Mouse (Mus musculus) embryonic facial prominence, embryonic 11.5 days (tissue): Measurements from ENCODE around the gene Clic5. TPM values are rescaled to one million over a fixed set of nuclear protein-coding genes. Genes with fewer than 3 reads are reported as not detected.

Experiments used
- ATAC-seq: fragments of 200-750 bp; cut with Nextera tagmentation; replicated peaks from 2 replicates; pipeline ENCODE4 v1.8.0; 2017; ENCODE audit warnings: low read depth; ENCODE audit not compliant: insufficient number of reproducible peaks, low FRiP score, low TSS enrichment
- DNase-seq: peaks from one replicate; pipeline ENCODE4 v3.0.0-alpha.2; 2015; ENCODE audit warnings: low spot score
- H3K27ac ChIP-seq: fragments of 300-500 bp; sonication (generic); replicated peaks from 2 replicates; pipeline ENCODE4 v1.5.1; 2014; ENCODE audit warnings: mild to moderate bottlenecking, low read depth, low read length, control low read depth
- H3K27me3 ChIP-seq: fragments of 300-500 bp; sonication (generic); 2 replicates; pipeline ENCODE4 v1.6.1; 2014; ENCODE audit warnings: mild to moderate bottlenecking, low read length, moderate library complexity, mixed read lengths; ENCODE audit not compliant: control insufficient read depth, insufficient read depth
- H3K36me3 ChIP-seq: fragments of 300-500 bp; sonication (generic); replicated peaks from 2 replicates; pipeline ENCODE4 v1.6.1; 2014; ENCODE audit warnings: low read depth, mild to moderate bottlenecking, low read length, moderate library complexity, mixed read lengths; ENCODE audit not compliant: control insufficient read depth, insufficient read depth
- H3K4me1 ChIP-seq: fragments of 300-500 bp; sonication (generic); 2 replicates; pipeline ENCODE4 v1.6.1; 2014; ENCODE audit warnings: low read length, mixed read lengths; ENCODE audit not compliant: control insufficient read depth, insufficient read depth
- H3K4me2 ChIP-seq: fragments of 300-500 bp; sonication (generic); 2 replicates; pipeline ENCODE4 v1.6.1; 2014; ENCODE audit warnings: low read depth, mild to moderate bottlenecking, control low read depth, low read length, moderate library complexity
- H3K4me3 ChIP-seq: fragments of 300-500 bp; sonication (generic); 2 replicates; pipeline ENCODE4 v1.5.1; 2014; ENCODE audit warnings: low read depth, low read length, control low read depth
- H3K9ac ChIP-seq: fragments of 300-500 bp; sonication (generic); replicated peaks from 2 replicates; pipeline ENCODE4 v1.6.1; 2014; ENCODE audit warnings: mild to moderate bottlenecking, control low read depth, low read length
- H3K9me3 ChIP-seq: fragments of 300-500 bp; sonication (generic); replicated peaks from 2 replicates; pipeline ENCODE4 v1.6.1; 2016; ENCODE audit warnings: mild to moderate bottlenecking, low read length, inconsistent platforms, mixed read lengths; ENCODE audit not compliant: control insufficient read depth
- WGBS: fragments of 180-500 bp; shearing (Covaris S2); extraction: QIAGEN DNeasy Blood & Tissue Kit; methylation state at CpG from one replicate; pipeline ENCODE4 v1.1.7; 2014; 5-methylcytosine and 5-hydroxymethylcytosine counted together
- polyA plus RNA-seq: library from polyadenylated mRNA; unstranded; fragments of >200 nt; fragmentation: Nextera tagmentation; extraction: Ambion mirVana; gene quantifications from 2 replicates; pipeline ENCODE4 v1.2.1, GENCODE M21; 2014

Clic5 gene
- polyA plus RNA-seq, 1 experiment from 2014 or later = 0.32 TPM

DNA sequence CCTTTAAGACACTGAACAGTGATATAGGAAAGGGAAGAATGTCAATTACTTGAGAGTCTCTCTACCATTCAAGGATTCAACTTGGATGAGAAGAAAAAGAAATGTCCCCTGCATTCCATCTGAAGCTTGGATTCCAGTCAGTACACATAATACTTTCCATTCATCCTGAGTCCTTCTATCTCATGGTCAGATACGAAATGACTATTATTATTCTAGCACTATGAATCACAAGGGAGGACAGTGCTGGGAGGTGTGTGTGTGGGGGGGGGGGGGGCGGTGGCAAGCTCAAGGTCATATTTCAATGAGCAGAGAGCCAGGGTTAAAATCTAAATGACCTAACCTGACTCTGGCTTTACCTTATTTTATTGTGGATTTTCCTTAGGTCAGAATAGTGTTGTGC is 31.6 kb downstream of the Clic5 start:
- H3K4me3 ChIP-seq = no peak overlapping the region
- no peaks in the 10 kb centered on the region for H3K4me1 ChIP-seq
- H3K9ac ChIP-seq = no peak overlapping the region
- H3K9me3 ChIP-seq = no peaks in the 10 kb centered on the region
- no peaks in the 10 kb centered on the region for H3K27me3 ChIP-seq
- no peak overlapping the region for H3K27ac ChIP-seq
- H3K36me3 ChIP-seq = no peaks in the 10 kb centered on the region
- no peak overlapping the region for H3K4me2 ChIP-seq
- DNase-seq (no peak), ATAC-seq (no peak)
- whole genome bisulfite sequencing = 71% methylated on average over 2 of the region's 2 CpGs

DNA sequence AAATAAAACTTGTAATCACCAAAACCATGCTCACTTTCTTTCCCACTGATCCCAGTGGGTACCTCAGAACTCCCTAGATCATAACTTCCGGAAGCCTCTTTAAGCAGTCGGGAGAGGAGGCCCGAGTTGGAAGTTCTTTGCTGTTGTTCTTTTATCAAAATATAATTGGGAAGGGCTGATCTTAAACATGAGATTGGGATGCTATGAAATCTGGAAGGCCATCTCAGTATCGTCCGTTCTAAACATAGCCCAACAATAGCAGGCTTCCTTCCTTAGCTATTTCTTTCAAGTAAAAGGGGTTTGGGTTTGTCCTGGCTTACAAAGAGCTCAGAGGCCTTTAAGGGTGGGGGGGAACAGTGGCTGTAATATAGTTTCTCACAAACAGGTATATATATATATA is 40.0 kb downstream of the Clic5 start:
- no peaks in the 10 kb centered on the region for H3K4me1 ChIP-seq
- ATAC-seq (no peak), DNase-seq (no peak)
- 87% methylated on average over 5 of the region's 5 CpGs for WGBS
- no peak overlapping the region for H3K9ac ChIP-seq
- no peak overlapping the region for H3K4me2 ChIP-seq
- H3K4me3 ChIP-seq = no peak overlapping the region
- H3K36me3 ChIP-seq = no peaks in the 10 kb centered on the region
- no peaks in the 10 kb centered on the region for H3K27me3 ChIP-seq
- no peaks in the 10 kb centered on the region for H3K9me3 ChIP-seq
- no peak overlapping the region for H3K27ac ChIP-seq

DNA sequence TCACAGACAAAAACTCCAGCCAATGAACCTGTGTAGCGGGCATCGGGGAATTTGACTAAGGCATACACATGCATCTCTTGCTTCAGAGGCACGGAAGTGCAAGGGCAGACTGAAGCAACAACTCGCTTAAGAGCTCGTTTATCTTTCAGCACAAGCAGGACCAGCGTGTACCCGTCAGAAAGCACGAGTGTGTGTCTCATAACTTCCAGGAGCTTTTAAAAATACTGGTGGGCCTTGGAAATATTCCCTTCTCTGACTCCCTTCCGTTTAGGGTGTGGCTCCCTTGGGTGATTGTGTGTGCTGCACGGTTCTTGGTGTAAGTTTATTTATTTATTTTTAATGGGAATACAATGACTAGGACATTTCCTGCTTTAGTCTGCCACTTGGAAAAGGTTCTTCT is 41.7 kb downstream of the Clic5 start:
- DNase-seq (no peak), ATAC-seq (no peak)
- Histone ChIP-seq H3K9ac (no peak overlapping the region), H3K36me3 (no peaks in the 10 kb centered on the region), H3K4me3 (no peak overlapping the region), H3K9me3 (no peaks in the 10 kb centered on the region), H3K4me1 (no peaks in the 10 kb centered on the region), H3K4me2 (no peak overlapping the region), H3K27me3 (no peaks in the 10 kb centered on the region), H3K27ac (no peak overlapping the region)
- WGBS = 81% methylated on average over 10 of the region's 10 CpGs

DNA sequence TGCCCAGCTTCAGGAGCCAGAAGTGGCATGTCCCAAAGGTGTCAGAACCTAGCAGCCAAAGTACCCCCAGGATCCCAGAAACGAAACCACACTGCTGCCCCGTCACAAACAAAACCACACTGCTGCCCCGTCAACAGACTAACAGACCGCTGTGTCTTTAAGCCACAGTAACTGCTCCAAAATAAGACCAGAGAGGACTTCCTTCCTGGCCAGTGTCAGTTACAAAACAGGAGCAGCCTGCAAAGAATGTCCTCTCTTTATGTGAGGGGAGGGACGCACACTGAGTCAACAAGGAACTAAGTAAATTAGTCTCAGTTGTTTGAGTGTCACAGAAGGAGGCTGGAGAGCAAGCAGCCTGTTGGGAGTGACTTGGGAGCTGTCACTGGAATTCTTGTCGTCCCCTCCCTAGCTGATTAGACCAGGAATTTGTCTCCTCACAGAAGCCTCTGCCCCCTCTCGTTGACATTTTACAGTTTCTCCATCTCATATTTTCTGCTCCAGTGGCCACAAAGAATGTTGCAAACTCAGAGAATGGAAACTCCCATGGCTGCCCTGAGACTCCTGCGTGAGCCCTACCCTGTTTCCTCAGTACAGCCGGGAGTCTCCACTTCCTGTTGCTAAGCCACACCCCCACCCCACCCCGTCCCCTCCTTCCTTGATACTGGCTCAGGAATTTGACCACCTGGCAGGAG is 50.8 kb downstream of the Clic5 start:
- DNase-seq (peak; percentile 72), ATAC-seq (peak; percentile 82)
- peak overlapping the region; percentile 20; the same call in 1 of the 2 replicates for H3K4me2 ChIP-seq
- H3K27ac ChIP-seq = peak overlapping the region; percentile 22; the same call in 1 of the 2 replicates
- H3K4me3 ChIP-seq = 0 out of 2 replicates have a peak overlapping the region, but pooled peaks have one; percentile 8
- H3K9ac ChIP-seq = no peak overlapping the region
- WGBS = 9% methylated on average over 10 of the region's 10 CpGs
- no peaks in the 10 kb centered on the region for H3K36me3 ChIP-seq
- H3K9me3 ChIP-seq = no peaks in the 10 kb centered on the region
- H3K27me3 ChIP-seq = no peaks in the 10 kb centered on the region
- no peaks in the 10 kb centered on the region for H3K4me1 ChIP-seq

DNA sequence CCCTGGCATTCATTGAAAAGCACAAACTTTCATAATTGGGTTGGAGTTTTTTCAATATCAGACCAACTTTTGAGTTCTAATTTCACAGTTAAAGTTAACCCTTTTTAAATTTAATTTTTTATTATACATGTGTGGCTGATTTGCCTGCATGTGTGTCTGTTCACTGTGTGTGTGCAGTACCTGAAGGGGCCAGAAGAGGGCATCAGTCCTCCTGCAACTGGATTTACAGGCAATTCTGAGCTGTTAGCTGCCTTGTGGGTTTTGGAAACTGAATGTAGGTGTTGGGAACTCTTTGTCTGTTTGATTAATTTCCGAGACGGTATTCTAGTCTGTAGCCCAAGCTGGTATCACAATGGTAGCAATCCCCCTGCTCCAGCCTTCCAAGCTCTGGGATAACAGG is 52.4 kb downstream of the Clic5 start:
- no peaks in the 10 kb centered on the region for H3K9me3 ChIP-seq
- H3K36me3 ChIP-seq = no peaks in the 10 kb centered on the region
- no peaks in the 10 kb centered on the region for H3K4me1 ChIP-seq
- ATAC-seq = no peak
- no peaks in the 10 kb centered on the region for H3K27me3 ChIP-seq
- DNase-seq = no peak
- no peak overlapping the region for H3K9ac ChIP-seq
- no peak overlapping the region for H3K4me3 ChIP-seq
- 93% methylated on average over 2 of the region's 2 CpGs for WGBS
- no peak overlapping the region for H3K4me2 ChIP-seq
- no peak overlapping the region for H3K27ac ChIP-seq

DNA sequence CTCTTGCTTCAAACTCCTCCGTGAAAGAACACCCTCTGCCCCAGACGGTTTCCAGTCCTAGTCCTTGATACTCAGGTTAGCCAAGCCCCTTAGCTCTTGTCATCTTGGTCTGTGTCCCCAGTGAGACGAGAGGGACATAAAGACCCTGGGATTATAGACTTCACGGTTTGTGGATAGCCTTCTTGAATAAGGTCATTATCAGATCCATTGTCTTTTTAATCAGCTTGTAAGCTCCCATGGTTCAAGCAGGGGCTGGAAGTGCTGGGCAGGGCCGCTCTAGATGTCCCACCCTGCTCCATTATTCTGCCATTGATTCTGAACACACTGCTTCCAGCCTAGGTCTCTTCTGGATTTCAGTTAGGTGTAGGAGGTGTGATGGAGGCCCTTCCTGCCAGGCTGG is 55.7 kb downstream of the Clic5 start:
- Histone ChIP-seq H3K27ac (no peak overlapping the region), H3K9ac (no peak overlapping the region), H3K27me3 (no peaks in the 10 kb centered on the region), H3K4me1 (no peaks in the 10 kb centered on the region), H3K4me2 (no peak overlapping the region), H3K9me3 (no peaks in the 10 kb centered on the region), H3K36me3 (no peaks in the 10 kb centered on the region), H3K4me3 (no peak overlapping the region)
- DNase-seq (no peak), ATAC-seq (no peak)
- WGBS = 32% methylated on average over 5 of the region's 5 CpGs

DNA sequence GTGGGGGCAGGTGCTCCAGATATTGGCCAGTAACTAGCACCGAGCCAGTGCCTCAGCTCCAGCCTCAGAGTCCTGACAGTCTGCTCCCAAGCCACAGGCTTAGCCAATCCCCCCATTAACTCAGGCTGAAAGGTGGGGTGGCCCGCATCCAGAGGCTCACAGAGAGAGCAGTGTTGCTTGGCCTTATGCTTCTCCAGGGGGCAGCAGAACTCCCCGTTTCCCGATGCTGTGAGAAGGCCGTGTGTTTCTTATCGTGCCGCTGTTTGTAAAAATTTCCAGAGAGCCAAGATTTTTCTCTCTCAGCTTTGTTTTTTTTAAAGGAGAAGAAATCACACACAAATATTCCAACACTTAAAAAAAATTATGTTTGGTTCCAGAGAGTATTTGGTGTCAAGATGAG is 56.2 kb downstream of the Clic5 start:
- no peaks in the 10 kb centered on the region for H3K27me3 ChIP-seq

DNA sequence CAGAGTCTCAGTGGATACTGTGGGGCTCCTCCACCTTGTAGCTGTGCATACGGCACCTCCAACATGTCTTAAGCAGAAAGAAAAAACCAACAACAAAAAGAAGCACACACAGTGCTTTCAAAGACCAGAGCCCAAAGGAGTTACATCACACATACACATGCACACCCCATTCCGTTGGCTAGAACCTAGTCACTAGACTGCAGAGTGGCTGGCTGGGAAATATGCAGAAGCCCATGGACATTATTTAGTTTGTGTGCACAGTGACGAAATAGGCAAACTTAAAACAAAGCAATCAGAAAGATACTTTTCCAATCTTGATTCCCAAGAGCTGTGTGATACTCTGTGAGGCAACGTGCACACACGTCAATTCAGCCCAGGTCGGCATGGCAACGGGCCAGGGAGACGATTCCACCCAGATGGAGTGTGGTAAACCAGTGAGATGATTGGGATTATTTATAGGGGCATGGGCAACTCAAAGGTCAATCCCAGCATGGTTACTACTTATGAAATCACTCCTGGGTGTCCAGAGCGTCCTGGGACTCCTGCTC is 57.8 kb downstream of the Clic5 start:
- H3K4me2 ChIP-seq = no peak overlapping the region
- no peaks in the 10 kb centered on the region for H3K4me1 ChIP-seq
- H3K27me3 ChIP-seq = no peaks in the 10 kb centered on the region
- H3K4me3 ChIP-seq = no peak overlapping the region
- no peak for DNase-seq
- no peaks in the 10 kb centered on the region for H3K36me3 ChIP-seq
- no peak overlapping the region for H3K27ac ChIP-seq
- H3K9me3 ChIP-seq = no peaks in the 10 kb centered on the region
- no peak overlapping the region for H3K9ac ChIP-seq
- 73% methylated on average over 9 of the region's 9 CpGs for WGBS
- no peak for ATAC-seq

More for the DNA sequence above, 56.2 kb downstream of the Clic5 start:
- H3K36me3 ChIP-seq = no peaks in the 10 kb centered on the region
- no peak overlapping the region for H3K4me3 ChIP-seq
- DNase-seq (peak; percentile 39), ATAC-seq (no peak)
- no peak overlapping the region for H3K4me2 ChIP-seq
- no peaks in the 10 kb centered on the region for H3K4me1 ChIP-seq
- H3K9me3 ChIP-seq = no peaks in the 10 kb centered on the region
- 23% methylated on average over 7 of the region's 7 CpGs for WGBS
- no peak overlapping the region for H3K9ac ChIP-seq
- H3K27ac ChIP-seq = no peak overlapping the region
